Mouse (Mus musculus): ENCODE results near the gene Gm11937. TPM values are rescaled to one million over a fixed set of nuclear protein-coding genes. Genes with fewer than 3 reads are reported as not detected.
A peak's percentile ranks its signal among the peaks of the same experiment; 100 is the strongest.
"Not testable (repeated sequence)": the region's sequence is repeated elsewhere in the genome, so short reads cannot be mapped to it uniquely, and the experiment has no call there.

Gm11937 gene
- polyA plus RNA-seq, 1 experiment from 2014 or later, result not detected

- Histone ChIP-seq H3K27ac (ENCODE audit: low read depth, low read length) (no peak overlapping the region), H3K27me3 (replicated peaks; ENCODE audit: control insufficient read depth, insufficient read depth, low read length) (no peaks in the 10 kb centered on the region), H3K9me3 (ENCODE audit: control insufficient read depth) (no peaks in the 10 kb centered on the region), H3K4me3 (ENCODE audit: low read depth, low read length) (no peak overlapping the region), H3K4me2 (replicated peaks; ENCODE audit: low read depth) (no peak overlapping the region), H3K9ac (ENCODE audit: low read depth, low read length) (no peak overlapping the region), H3K36me3 (ENCODE audit: control insufficient read depth, insufficient read depth) (no peaks in the 10 kb centered on the region), H3K4me1 (replicated peaks; ENCODE audit: control insufficient read depth, insufficient read depth, low read length) (no peaks in the 10 kb centered on the region)
- no peak for TF ChIP-seq CTCF (IDR thresholded peaks at IDR 0.05; ENCODE audit: low read depth)
- WGBS, result 37% methylated on average over 3 of the region's 3 CpGs
- ATAC-seq, result no peak
Measured at GRCm38 (mm10) chr11:99630890-99631289, 20.9 kb upstream of the Gm11937 start.

GRCm38 (mm10) chr11:99628138-99628537 is 18.1 kb upstream of the Gm11937 start, which contains the start of gene Krtap4-1:
TSS of gene Krtap4-1 (minus strand) at chr11:99628238.
- Histone ChIP-seq H3K27me3 (replicated peaks; ENCODE audit: control insufficient read depth, insufficient read depth, low read length) (no peaks in the 10 kb centered on the region), H3K4me3 (ENCODE audit: low read depth, low read length) (no peak within 1 kb of the TSS), H3K9ac (ENCODE audit: low read depth, low read length) (no peak within 1 kb of the TSS), H3K4me1 (replicated peaks; ENCODE audit: control insufficient read depth, insufficient read depth, low read length) (no peaks in the 10 kb centered on the region), H3K36me3 (ENCODE audit: control insufficient read depth, insufficient read depth) (no peaks in the 10 kb centered on the region), H3K9me3 (ENCODE audit: control insufficient read depth) (no peaks in the 10 kb centered on the region), H3K4me2 (replicated peaks; ENCODE audit: low read depth) (no peak within 1 kb of the TSS), H3K27ac (ENCODE audit: low read depth, low read length) (no peak within 1 kb of the TSS)
- WGBS, result 81% methylated on average over 4 of the region's 4 CpGs
- TF ChIP-seq CTCF (IDR thresholded peaks at IDR 0.05; ENCODE audit: low read depth), result no peak
- ATAC-seq, result no peak

- WGBS, result 81% methylated on average over 2 of the region's 2 CpGs
- Histone ChIP-seq H3K36me3 (ENCODE audit: control insufficient read depth, insufficient read depth) (no peaks in the 10 kb centered on the region), H3K4me3 (ENCODE audit: low read depth, low read length) (no peak within 1 kb of the TSS), H3K9ac (ENCODE audit: low read depth, low read length) (no peak within 1 kb of the TSS), H3K9me3 (ENCODE audit: control insufficient read depth) (no peaks in the 10 kb centered on the region), H3K27ac (ENCODE audit: low read depth, low read length) (no peak within 1 kb of the TSS), H3K27me3 (replicated peaks; ENCODE audit: control insufficient read depth, insufficient read depth, low read length) (no peaks in the 10 kb centered on the region), H3K4me2 (replicated peaks; ENCODE audit: low read depth) (no peak within 1 kb of the TSS), H3K4me1 (replicated peaks; ENCODE audit: control insufficient read depth, insufficient read depth, low read length) (no peaks in the 10 kb centered on the region)
- no peak for TF ChIP-seq CTCF (IDR thresholded peaks at IDR 0.05; ENCODE audit: low read depth)
- no peak for ATAC-seq
Measured at GRCm38 (mm10) chr11:99620335-99620734, 10.3 kb upstream of the Gm11937 start, which contains the start of gene Gm11562. TSS of gene Gm11562 (minus strand) at chr11:99620435.

- no peaks in the 10 kb centered on the region for H3K9me3 ChIP-seq (ENCODE audit: control insufficient read depth)
- H3K27me3 ChIP-seq (replicated peaks; ENCODE audit: control insufficient read depth, insufficient read depth, low read length), result no peaks in the 10 kb centered on the region
- H3K27ac ChIP-seq (ENCODE audit: low read depth, low read length), result no peak within 1 kb of the TSS
- H3K4me2 ChIP-seq (replicated peaks; ENCODE audit: low read depth), result no peak within 1 kb of the TSS
- no peak within 1 kb of the TSS for H3K9ac ChIP-seq (ENCODE audit: low read depth, low read length)
- TF ChIP-seq CTCF (IDR thresholded peaks at IDR 0.05; ENCODE audit: low read depth), result no peak
- ATAC-seq, result peak; percentile 85
- no peak within 1 kb of the TSS for H3K4me3 ChIP-seq (ENCODE audit: low read depth, low read length)
- 47% methylated on average over 3 of the region's 3 CpGs for WGBS
- no peaks in the 10 kb centered on the region for H3K4me1 ChIP-seq (replicated peaks; ENCODE audit: control insufficient read depth, insufficient read depth, low read length)
- no peaks in the 10 kb centered on the region for H3K36me3 ChIP-seq (ENCODE audit: control insufficient read depth, insufficient read depth)
Measured at GRCm38 (mm10) chr11:99614796-99615363, 4.9 kb upstream of the Gm11937 start, which contains the start of gene Krtap2-4. TSS of gene Krtap2-4 (minus strand) at chr11:99614846.

- Histone ChIP-seq H3K4me2 (replicated peaks; ENCODE audit: low read depth) (no peak overlapping the region), H3K9me3 (ENCODE audit: control insufficient read depth) (no peaks in the 10 kb centered on the region), H3K4me1 (replicated peaks; ENCODE audit: control insufficient read depth, insufficient read depth, low read length) (no peaks in the 10 kb centered on the region), H3K4me3 (ENCODE audit: low read depth, low read length) (no peak overlapping the region), H3K27ac (ENCODE audit: low read depth, low read length) (no peak overlapping the region), H3K36me3 (ENCODE audit: control insufficient read depth, insufficient read depth) (no peaks in the 10 kb centered on the region), H3K27me3 (replicated peaks; ENCODE audit: control insufficient read depth, insufficient read depth, low read length) (no peaks in the 10 kb centered on the region), H3K9ac (ENCODE audit: low read depth, low read length) (no peak overlapping the region)
- no peak for TF ChIP-seq CTCF (IDR thresholded peaks at IDR 0.05; ENCODE audit: low read depth)
- ATAC-seq, result no peak
- WGBS, result 71% methylated on average over 1 of the region's 1 CpGs
Measured at GRCm38 (mm10) chr11:99609126-99609525, 863 bp downstream of the Gm11937 start.

GRCm38 (mm10) chr11:99603208-99603607 is 6.8 kb downstream of the Gm11937 start, which contains the start of gene Gm11938:
TSS of gene Gm11938 (minus strand) at chr11:99603308.
- not testable (repeated sequence) for H3K27ac ChIP-seq (ENCODE audit: low read depth, low read length); H3K27me3 ChIP-seq (replicated peaks; ENCODE audit: control insufficient read depth, insufficient read depth, low read length); ATAC-seq; H3K9ac ChIP-seq (ENCODE audit: low read depth, low read length); H3K4me1 ChIP-seq (replicated peaks; ENCODE audit: control insufficient read depth, insufficient read depth, low read length); H3K4me3 ChIP-seq (ENCODE audit: low read depth, low read length); H3K36me3 ChIP-seq (ENCODE audit: control insufficient read depth, insufficient read depth); H3K9me3 ChIP-seq (ENCODE audit: control insufficient read depth); H3K4me2 ChIP-seq (replicated peaks; ENCODE audit: low read depth)
- 46% methylated on average over 1 of the region's 1 CpGs for WGBS

GRCm38 (mm10) chr11:99597742-99598141 is 12.2 kb downstream of the Gm11937 start, which contains the start of gene Krtap9-3:
TSS of gene Krtap9-3 (minus strand) at chr11:99598105.
- not testable (repeated sequence) for H3K27me3 ChIP-seq (replicated peaks; ENCODE audit: control insufficient read depth, insufficient read depth, low read length); H3K4me2 ChIP-seq (replicated peaks; ENCODE audit: low read depth); H3K4me1 ChIP-seq (replicated peaks; ENCODE audit: control insufficient read depth, insufficient read depth, low read length); H3K27ac ChIP-seq (ENCODE audit: low read depth, low read length); H3K9ac ChIP-seq (ENCODE audit: low read depth, low read length); H3K9me3 ChIP-seq (ENCODE audit: control insufficient read depth); H3K36me3 ChIP-seq (ENCODE audit: control insufficient read depth, insufficient read depth); ATAC-seq; H3K4me3 ChIP-seq (ENCODE audit: low read depth, low read length)
- WGBS, result 84% methylated on average over 6 of the region's 6 CpGs
